Mouse (Mus musculus) midbrain, embryonic 14.5 days (tissue): ENCODE measurements around the gene Rpl22l1. TPM values are rescaled to one million over a fixed set of nuclear protein-coding genes. Genes with fewer than 3 reads are reported as not detected.
"Not testable (repeated sequence)": the region's sequence is repeated elsewhere in the genome, so short reads cannot be mapped to it uniquely, and the experiment has no call there.

Experiments used
- ATAC-seq: fragments of 200-750 bp; cut with Nextera tagmentation; 2 replicates; pipeline ENCODE4 v1.8.0; 2017; ENCODE audit warnings: moderate number of reproducible peaks, moderate library complexity; ENCODE audit not compliant: low FRiP score, low TSS enrichment
- DNase-seq: peaks from one replicate; pipeline ENCODE4 v3.0.0-alpha.2; 2015
- H3K27ac ChIP-seq: fragments of 300-500 bp; sonication (generic); replicated peaks from 2 replicates; pipeline ENCODE4 v1.5.1; 2014; ENCODE audit warnings: mild to moderate bottlenecking, low read depth, low read length, moderate library complexity
- H3K27me3 ChIP-seq: fragments of 300-500 bp; sonication (generic); 2 replicates; pipeline ENCODE4 v1.6.1; 2014; ENCODE audit warnings: low read length, control low read depth, mixed read lengths; ENCODE audit not compliant: control insufficient read depth, insufficient read depth
- H3K36me3 ChIP-seq: fragments of 300-500 bp; sonication (generic); 2 replicates; pipeline ENCODE4 v1.6.1; 2014; ENCODE audit warnings: low read length, control low read depth; ENCODE audit not compliant: control insufficient read depth, insufficient read depth
- H3K4me1 ChIP-seq: fragments of 300-500 bp; sonication (generic); 2 replicates; pipeline ENCODE4 v1.6.1; 2014; ENCODE audit warnings: mild to moderate bottlenecking, antibody characterized with exemption, low read length, control low read depth; ENCODE audit not compliant: control insufficient read depth, insufficient read depth
- H3K4me2 ChIP-seq: fragments of 300-500 bp; sonication (generic); 2 replicates; pipeline ENCODE4 v1.6.1; 2014; ENCODE audit warnings: mild to moderate bottlenecking, low read length, moderate library complexity
- H3K4me3 ChIP-seq: fragments of 300-500 bp; sonication (generic); replicated peaks from 2 replicates; pipeline ENCODE4 v1.5.1; 2014; ENCODE audit warnings: low read depth, low read length
- H3K9ac ChIP-seq: fragments of 300-500 bp; sonication (generic); replicated peaks from 2 replicates; pipeline ENCODE4 v1.6.1; 2014; ENCODE audit warnings: mild to moderate bottlenecking, low read length, moderate library complexity
- H3K9me3 ChIP-seq: fragments of 300-500 bp; sonication (generic); 2 replicates; pipeline ENCODE4 v1.6.1; 2016; ENCODE audit warnings: low read length, control low read depth, mixed read lengths; ENCODE audit not compliant: control insufficient read depth
- WGBS: fragments of 180-500 bp; shearing (Covaris S2); extraction: QIAGEN DNeasy Blood & Tissue Kit; methylation state at CpG from one replicate; pipeline ENCODE4 v1.1.7; 2014; 5-methylcytosine and 5-hydroxymethylcytosine counted together
- polyA plus RNA-seq: library from polyadenylated mRNA; unstranded; fragments of >200 nt; fragmentation: Nextera tagmentation; extraction: Ambion mirVana; gene quantifications from 2 replicates; pipeline ENCODE4 v1.2.1, GENCODE M21; 2014

Rpl22l1 gene
- polyA plus RNA-seq, 1 experiment from 2014 or later: 267 TPM

DNA sequence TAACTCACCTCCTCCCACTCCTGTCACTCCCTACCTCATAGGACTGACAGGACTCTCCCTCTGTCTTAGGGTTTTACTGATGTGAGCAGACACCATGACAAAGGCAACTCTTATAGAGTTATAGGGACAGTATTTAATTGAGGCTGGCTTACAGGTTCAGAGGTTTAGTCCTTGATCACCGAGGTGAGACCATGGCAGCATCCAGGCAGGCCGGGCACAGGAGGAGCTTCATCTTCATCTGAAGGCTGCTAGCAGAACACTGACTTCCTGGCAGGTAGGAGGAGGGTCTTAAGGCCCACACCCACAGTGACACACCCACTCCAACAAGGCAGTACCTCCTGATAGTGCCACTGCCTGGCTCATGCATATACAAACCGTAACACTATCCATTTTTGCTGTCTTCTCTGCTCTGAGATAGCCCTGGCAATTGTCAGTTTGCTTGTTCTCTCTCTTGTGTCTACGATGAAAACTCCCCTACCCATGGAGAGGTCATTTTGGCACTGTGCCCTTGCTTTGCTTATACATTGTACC is 10.8 kb downstream of the Rpl22l1 start:
- H3K27ac ChIP-seq: no peak overlapping the region
- no peaks in the 10 kb centered on the region for H3K36me3 ChIP-seq
- no peak overlapping the region for H3K4me2 ChIP-seq
- DNase-seq (no peak), ATAC-seq (no peak)
- no peaks in the 10 kb centered on the region for H3K27me3 ChIP-seq
- no peak overlapping the region for H3K9ac ChIP-seq
- H3K4me1 ChIP-seq: no peaks in the 10 kb centered on the region
- no peaks in the 10 kb centered on the region for H3K9me3 ChIP-seq
- WGBS: 69% methylated on average over 4 of the region's 4 CpGs
- H3K4me3 ChIP-seq: no peak overlapping the region

DNA sequence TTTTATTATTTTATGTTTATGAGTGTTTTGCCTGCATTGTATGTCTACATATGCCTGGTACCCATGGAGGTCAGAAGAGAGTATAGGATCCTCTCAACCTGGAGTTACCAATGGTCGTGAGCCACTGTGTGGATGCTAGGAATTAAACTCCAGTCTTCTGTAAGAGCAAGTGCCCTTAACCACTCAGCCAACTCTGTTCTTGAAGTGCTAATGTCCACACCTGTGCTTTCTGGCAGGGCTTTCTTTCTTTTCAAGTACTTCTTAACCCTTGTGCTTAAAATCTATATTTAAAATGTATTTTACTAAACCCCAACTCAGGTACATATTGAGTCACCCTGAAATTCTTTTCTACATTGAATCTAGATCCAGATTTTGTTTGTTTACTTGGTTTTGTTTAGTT is 21.0 kb downstream of the Rpl22l1 start:
- no peak overlapping the region for H3K4me3 ChIP-seq
- H3K27me3 ChIP-seq: no peaks in the 10 kb centered on the region
- DNase-seq: no peak
- H3K9ac ChIP-seq: no peak overlapping the region
- no peaks in the 10 kb centered on the region for H3K36me3 ChIP-seq
- no peak for ATAC-seq
- no peak overlapping the region for H3K27ac ChIP-seq
- no peaks in the 10 kb centered on the region for H3K9me3 ChIP-seq
- 85% methylated on average over 1 of the region's 1 CpGs for WGBS
- no peak overlapping the region for H3K4me2 ChIP-seq
- H3K4me1 ChIP-seq: no peaks in the 10 kb centered on the region

DNA sequence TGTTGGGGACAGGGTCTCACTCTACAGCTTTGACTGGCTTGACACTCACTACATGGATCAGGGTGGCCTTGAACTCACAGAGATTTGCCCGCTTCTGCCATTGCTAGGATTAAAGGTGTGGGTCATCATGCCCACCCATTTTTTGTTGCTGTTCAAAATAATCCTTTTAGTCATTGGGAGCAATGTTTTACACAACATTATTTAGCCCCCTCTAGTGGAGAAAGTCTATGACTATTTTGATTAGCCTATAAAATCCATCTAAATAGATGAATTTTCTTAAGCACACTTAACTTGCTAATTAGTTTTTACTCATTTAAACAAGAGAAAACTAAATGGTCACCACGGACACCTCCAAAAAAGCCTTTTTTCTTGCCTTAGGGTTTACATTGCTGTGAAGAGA is 22.4 kb downstream of the Rpl22l1 start:
- ATAC-seq (no peak), DNase-seq (no peak)
- Histone ChIP-seq H3K9ac (no peak overlapping the region), H3K4me1 (no peaks in the 10 kb centered on the region), H3K27ac (no peak overlapping the region), H3K36me3 (no peaks in the 10 kb centered on the region), H3K27me3 (no peaks in the 10 kb centered on the region), H3K4me3 (no peak overlapping the region), H3K9me3 (no peaks in the 10 kb centered on the region), H3K4me2 (no peak overlapping the region)
- 87% methylated on average over 2 of the region's 2 CpGs for WGBS

DNA sequence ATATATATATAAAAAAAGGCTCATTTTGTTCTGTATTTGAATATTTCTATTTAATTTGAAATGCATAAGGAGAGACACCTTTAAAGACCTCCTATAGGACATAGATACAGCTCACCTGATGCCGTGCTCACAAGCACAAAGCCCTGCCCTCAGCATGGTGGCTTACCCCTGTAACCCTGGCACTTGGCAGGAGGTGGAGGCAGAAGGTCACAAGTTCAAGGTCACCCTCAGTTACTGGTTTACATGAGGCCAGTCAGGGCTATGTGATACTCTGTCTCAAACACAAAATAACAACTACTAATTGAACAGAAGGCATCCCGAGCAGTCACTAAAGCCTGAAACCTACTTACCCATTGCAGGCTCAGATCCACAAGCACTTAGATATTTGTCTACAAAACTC is 24.2 kb downstream of the Rpl22l1 start:
- Histone ChIP-seq H3K4me2 (no peak overlapping the region), H3K36me3 (no peaks in the 10 kb centered on the region), H3K9me3 (no peaks in the 10 kb centered on the region), H3K27ac (no peak overlapping the region), H3K9ac (no peak overlapping the region), H3K27me3 (no peaks in the 10 kb centered on the region), H3K4me1 (no peaks in the 10 kb centered on the region), H3K4me3 (no peak overlapping the region)
- DNase-seq (no peak), ATAC-seq (no peak)
- 94% methylated on average over 2 of the region's 2 CpGs for WGBS

DNA sequence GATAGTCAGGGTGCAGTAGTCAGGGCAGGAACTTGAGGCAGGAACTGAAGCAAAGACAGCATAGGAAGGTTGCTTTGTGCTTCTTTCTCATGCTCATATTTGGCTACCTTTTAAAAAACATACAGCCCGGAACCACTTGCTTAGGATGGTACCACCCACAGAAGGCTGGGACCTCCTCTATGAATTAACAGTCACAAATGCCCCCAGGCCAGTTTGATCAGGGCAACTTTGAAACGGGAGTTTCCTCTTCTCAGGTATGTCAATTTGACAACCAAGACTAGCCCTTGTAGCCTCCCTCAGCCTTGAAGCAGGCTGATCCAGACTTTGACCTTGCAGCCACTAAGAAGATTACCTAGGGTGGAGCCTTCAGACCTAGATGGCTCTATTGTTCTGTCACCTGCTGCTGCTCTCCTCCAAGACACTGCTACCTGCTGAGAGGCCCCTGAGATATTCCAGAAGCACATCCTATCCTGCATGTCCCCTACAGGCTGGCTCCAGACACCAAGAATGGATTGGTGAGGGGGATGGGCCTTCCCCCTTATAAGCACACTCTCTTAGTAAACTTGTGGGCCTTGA is 31.6 kb downstream of the Rpl22l1 start:
- 83% methylated on average over 2 of the region's 2 CpGs for WGBS
- no peaks in the 10 kb centered on the region for H3K36me3 ChIP-seq
- H3K9me3 ChIP-seq: no peaks in the 10 kb centered on the region
- no peak overlapping the region for H3K4me3 ChIP-seq
- no peak overlapping the region for H3K27ac ChIP-seq
- H3K4me1 ChIP-seq: no peaks in the 10 kb centered on the region
- DNase-seq (no peak), ATAC-seq (no peak)
- no peak overlapping the region for H3K4me2 ChIP-seq
- H3K9ac ChIP-seq: no peak overlapping the region
- H3K27me3 ChIP-seq: no peaks in the 10 kb centered on the region

DNA sequence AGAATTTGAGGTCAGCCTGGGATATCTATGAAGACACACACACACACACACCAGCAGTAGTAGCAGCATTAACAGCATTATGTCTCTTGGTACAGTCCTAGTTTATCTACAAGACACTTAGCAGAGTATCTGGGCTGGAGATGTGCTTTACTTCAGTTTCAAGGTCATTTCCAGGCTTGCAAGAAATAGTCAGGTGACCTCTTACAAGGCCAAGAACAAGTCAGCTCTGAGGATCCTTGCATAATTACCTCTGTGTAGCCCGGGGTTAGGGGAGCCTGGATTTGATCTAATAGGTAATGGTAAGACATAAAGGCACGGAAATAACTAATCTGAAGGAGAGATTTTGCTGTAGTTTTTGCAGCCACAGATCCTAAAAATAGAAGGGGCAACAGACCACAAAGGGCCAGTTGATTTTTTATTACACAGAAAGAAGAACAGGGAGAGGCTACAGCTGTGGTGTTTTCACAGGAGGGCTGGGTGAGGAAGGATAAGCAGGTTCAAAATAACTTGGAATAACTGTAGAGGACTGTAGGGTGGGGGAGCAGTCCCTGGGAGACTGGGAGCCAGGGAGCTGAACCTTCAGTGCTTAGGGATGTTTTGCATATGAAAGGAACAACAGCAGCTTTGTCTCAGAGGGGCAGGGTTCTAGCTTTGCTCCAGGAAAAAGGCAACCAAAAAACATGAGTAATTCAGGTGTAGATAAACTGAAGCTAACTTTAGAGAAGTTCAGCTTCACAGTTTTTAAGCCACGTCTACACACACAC is 36.8 kb downstream of the Rpl22l1 start:
- Histone ChIP-seq H3K27ac (no peak overlapping the region), H3K36me3 (no peaks in the 10 kb centered on the region), H3K9me3 (no peaks in the 10 kb centered on the region), H3K4me2 (no peak overlapping the region), H3K4me3 (no peak overlapping the region), H3K27me3 (no peaks in the 10 kb centered on the region), H3K4me1 (no peaks in the 10 kb centered on the region), H3K9ac (no peak overlapping the region)
- ATAC-seq: no peak
- peak; percentile 19 for DNase-seq
- 15% methylated on average over 3 of the region's 3 CpGs for WGBS

DNA sequence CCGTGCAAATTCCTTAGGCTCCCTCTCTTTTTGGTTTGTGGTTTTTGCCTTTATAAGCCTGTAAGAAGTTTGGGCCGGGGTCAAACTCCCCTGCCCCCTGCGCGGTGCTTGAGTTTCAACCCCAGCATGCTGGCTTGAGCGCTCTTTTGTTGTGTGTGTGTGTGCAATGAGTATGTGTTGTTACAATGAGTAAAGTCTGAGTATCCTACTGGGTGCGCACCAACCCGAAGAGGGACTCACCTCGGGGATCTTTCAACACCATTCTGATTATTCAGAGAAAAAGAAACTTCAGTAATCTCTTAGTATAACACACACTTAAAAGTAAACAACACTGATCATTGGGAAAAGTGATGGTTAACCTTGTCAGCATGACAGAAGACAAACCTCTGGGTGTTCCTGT is 38.0 kb downstream of the Rpl22l1 start:
- Histone ChIP-seq H3K27ac (no peak overlapping the region), H3K9ac (no peak overlapping the region), H3K4me2 (no peak overlapping the region), H3K9me3 (no peaks in the 10 kb centered on the region), H3K4me3 (no peak overlapping the region), H3K36me3 (no peaks in the 10 kb centered on the region), H3K27me3 (no peaks in the 10 kb centered on the region), H3K4me1 (no peaks in the 10 kb centered on the region)
- ATAC-seq: no peak
- 20% methylated on average over 8 of the region's 8 CpGs for WGBS
- no peak for DNase-seq

DNA sequence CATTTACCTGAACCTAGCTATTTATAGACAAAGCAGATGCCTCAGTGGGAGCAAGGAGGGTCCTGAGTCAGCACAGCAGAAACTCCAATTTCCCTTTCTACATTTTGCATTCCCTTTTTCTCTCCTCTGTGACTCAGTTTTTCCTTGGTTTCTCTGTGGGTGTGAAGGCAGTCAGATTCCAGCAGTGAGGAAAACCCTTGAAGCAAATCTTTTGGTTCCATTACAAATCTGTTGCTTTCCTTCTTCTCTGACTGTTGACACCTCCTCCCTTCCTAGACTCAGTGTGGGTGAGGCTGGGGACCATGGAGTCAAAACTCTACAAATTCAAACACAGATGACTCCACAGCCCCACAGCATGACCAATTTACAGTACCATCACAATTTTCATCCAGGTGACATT is 41.9 kb downstream of the Rpl22l1 start:
- no peak overlapping the region for H3K9ac ChIP-seq
- no peaks in the 10 kb centered on the region for H3K9me3 ChIP-seq
- H3K36me3 ChIP-seq: no peaks in the 10 kb centered on the region
- DNase-seq (no peak), ATAC-seq (no peak)
- H3K4me3 ChIP-seq: no peak overlapping the region
- no peaks in the 10 kb centered on the region for H3K4me1 ChIP-seq
- H3K27me3 ChIP-seq: no peaks in the 10 kb centered on the region
- H3K27ac ChIP-seq: no peak overlapping the region
- H3K4me2 ChIP-seq: no peak overlapping the region

DNA sequence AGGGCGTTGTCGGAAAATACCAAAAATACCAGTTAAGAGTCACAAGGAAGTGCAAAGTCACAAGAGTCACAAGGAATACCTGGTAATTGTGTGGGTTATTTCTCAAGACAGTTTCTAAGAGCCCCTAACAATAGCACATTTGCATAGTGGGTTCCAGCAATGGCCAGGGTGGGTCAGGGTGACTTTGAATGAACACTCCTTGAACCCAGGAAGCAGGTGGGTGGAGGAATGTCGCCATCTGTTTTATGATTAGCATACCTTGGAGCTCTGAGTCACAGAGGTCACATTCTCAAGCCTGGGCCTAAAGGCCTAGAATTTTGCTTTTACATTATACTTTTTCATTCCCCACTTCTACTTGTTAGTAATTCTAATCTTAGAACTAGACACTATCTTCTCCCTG is 46.9 kb downstream of the Rpl22l1 start:
- not testable (repeated sequence) for H3K27ac ChIP-seq, H3K4me1 ChIP-seq, H3K36me3 ChIP-seq, H3K4me2 ChIP-seq, H3K9me3 ChIP-seq, ATAC-seq, H3K4me3 ChIP-seq, DNase-seq, H3K27me3 ChIP-seq, H3K9ac ChIP-seq
- 89% methylated on average over 3 of the region's 3 CpGs for WGBS
